Mouse (Mus musculus): ENCODE results near the gene Efnb3. TPM values are rescaled to one million over a fixed set of nuclear protein-coding genes. Genes with fewer than 3 reads are reported as not detected.

Gene Efnb3
- polyA plus RNA-seq, 1 experiment from 2014 or later, result 4.6 TPM

DNA sequence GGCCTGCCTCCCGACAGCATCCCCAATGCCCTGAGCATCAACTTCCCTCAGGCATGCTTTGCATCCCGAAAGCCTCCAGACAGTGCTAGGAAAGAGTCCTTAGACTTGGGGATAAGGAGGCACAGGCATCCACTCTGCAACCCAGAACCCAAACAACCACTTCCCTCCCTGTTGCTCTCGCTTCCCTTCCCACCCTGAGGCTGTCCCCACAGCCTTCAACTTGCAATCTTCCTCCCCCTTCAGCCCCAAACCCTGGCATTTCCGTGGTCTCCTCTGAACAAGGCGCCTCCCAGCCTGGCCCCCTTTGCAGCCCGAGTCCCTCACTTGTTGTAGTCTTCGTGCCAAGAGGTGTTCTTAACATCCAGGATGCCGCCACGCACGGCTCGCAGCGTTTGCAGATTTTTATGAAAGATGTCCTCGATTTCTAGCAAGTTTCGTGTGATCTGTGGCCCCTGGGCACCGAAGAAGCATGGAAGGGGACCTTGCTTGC is 43.8 kb downstream of the Efnb3 start:
- H3K9me3 ChIP-seq (ENCODE audit: control insufficient read depth), result no peaks in the 10 kb centered on the region
- H3K27ac ChIP-seq (ENCODE audit: low read depth, low read length), result no peak overlapping the region
- no peaks in the 10 kb centered on the region for H3K4me1 ChIP-seq (replicated peaks; ENCODE audit: control insufficient read depth, insufficient read depth, low read length)
- TF ChIP-seq CTCF (IDR thresholded peaks at IDR 0.05; ENCODE audit: low read depth), result no peak
- 62% methylated on average over 15 of the region's 15 CpGs for WGBS
- H3K4me2 ChIP-seq (replicated peaks; ENCODE audit: low read depth), result no peak overlapping the region
- no peaks in the 10 kb centered on the region for H3K36me3 ChIP-seq (ENCODE audit: control insufficient read depth, insufficient read depth)
- H3K9ac ChIP-seq (ENCODE audit: low read depth, low read length), result 0 out of 2 replicates have a peak overlapping the region, but pooled peaks have one; percentile 3
- no peaks in the 10 kb centered on the region for H3K27me3 ChIP-seq (replicated peaks; ENCODE audit: control insufficient read depth, insufficient read depth, low read length)
- H3K4me3 ChIP-seq (ENCODE audit: low read depth, low read length), result no peak overlapping the region
- ATAC-seq, result no peak

DNA sequence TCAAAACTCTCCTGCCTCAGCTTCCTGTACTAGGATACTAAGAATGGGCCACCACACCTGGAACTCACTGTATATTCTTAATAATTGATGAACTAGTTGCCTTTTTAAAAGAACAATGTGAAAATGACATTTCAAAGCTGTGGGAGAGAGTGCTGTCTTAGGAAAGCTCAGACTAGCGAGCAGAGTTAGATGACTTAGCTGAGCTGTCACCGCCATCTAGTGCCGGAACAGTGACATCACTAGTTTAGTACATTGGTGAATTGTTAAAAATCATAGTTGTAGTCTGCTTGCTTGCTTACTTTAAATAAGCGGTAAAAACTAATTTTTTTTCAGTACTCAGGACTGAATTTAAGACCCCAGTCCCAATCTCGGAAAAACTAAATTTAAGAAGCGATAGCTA is 46.2 kb downstream of the Efnb3 start:
- WGBS, result 8% methylated on average over 6 of the region's 6 CpGs
- Histone ChIP-seq H3K27me3 (replicated peaks; ENCODE audit: control insufficient read depth, insufficient read depth, low read length) (no peaks in the 10 kb centered on the region), H3K36me3 (ENCODE audit: control insufficient read depth, insufficient read depth) (no peaks in the 10 kb centered on the region), H3K9me3 (ENCODE audit: control insufficient read depth) (no peaks in the 10 kb centered on the region), H3K4me3 (ENCODE audit: low read depth, low read length) (no peak overlapping the region), H3K9ac (ENCODE audit: low read depth, low read length) (no peak overlapping the region), H3K4me1 (replicated peaks; ENCODE audit: control insufficient read depth, insufficient read depth, low read length) (no peaks in the 10 kb centered on the region), H3K27ac (ENCODE audit: low read depth, low read length) (no peak overlapping the region), H3K4me2 (replicated peaks; ENCODE audit: low read depth) (no peak overlapping the region)
- ATAC-seq, result no peak
- TF ChIP-seq CTCF (IDR thresholded peaks at IDR 0.05; ENCODE audit: low read depth), result peak; percentile 89

DNA sequence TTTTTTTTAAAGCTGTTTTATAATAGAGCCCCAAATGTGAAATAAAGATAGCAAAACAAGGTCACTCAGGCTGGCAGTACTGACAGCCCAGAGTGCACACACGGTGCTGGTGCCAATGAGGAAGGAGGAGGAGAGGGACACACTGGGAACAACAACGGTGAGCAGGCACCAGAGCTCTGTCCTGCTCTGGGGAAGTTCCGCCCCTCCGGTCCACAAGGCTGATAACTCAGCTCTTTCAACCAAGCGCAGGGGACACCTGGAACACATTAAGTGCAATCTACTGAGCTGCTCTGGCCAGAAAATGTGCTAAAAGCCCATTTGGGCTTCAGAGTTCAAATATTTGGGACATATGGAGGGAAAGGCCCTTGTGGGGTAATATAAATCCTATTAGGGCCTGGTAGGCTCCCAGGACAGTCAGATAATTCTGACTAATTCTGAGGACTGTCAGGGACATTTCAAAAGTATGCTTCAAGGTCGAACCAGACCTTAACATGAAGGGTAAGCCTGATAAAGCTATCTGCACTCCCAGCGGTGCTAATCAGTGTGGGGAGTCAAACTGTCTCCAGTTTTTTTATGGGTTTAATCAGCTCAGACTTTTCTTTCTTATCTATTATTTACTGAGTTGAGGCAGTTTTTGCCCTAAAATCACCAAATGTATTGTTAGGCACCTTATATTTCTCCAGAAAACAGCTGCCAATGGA is 49.1 kb downstream of the Efnb3 start:
- no peak for TF ChIP-seq CTCF (IDR thresholded peaks at IDR 0.05; ENCODE audit: low read depth)
- WGBS, result 13% methylated on average over 7 of the region's 7 CpGs
- no peak for ATAC-seq

More for the DNA sequence above, 49.1 kb downstream of the Efnb3 start:
- no peak overlapping the region for H3K9ac ChIP-seq (ENCODE audit: low read depth, low read length)
- no peaks in the 10 kb centered on the region for H3K9me3 ChIP-seq (ENCODE audit: control insufficient read depth)
- no peaks in the 10 kb centered on the region for H3K36me3 ChIP-seq (ENCODE audit: control insufficient read depth, insufficient read depth)
- no peaks in the 10 kb centered on the region for H3K4me1 ChIP-seq (replicated peaks; ENCODE audit: control insufficient read depth, insufficient read depth, low read length)
- H3K4me3 ChIP-seq (ENCODE audit: low read depth, low read length), result no peak overlapping the region
- H3K4me2 ChIP-seq (replicated peaks; ENCODE audit: low read depth), result no peak overlapping the region
- no peak overlapping the region for H3K27ac ChIP-seq (ENCODE audit: low read depth, low read length)
- no peaks in the 10 kb centered on the region for H3K27me3 ChIP-seq (replicated peaks; ENCODE audit: control insufficient read depth, insufficient read depth, low read length)

Small RNA genes lying within 50 kb of the gene (microRNA-seq; reads per million reads assigned to microRNA genes)
- gene Gm27493, result not detected

Other genes starting within 250 kb of the Efnb3 start
- 7.4 and 7.9 TPM in 2 replicates for gene Cntrob, start 236.4 kb downstream of the Efnb3 start, polyA plus RNA-seq (2015; fragmentation: Nextera tagmentation; extraction: Ambion mirVana)
- gene Trappc1, start 236.2 kb downstream of the Efnb3 start, polyA plus RNA-seq (2015; fragmentation: Nextera tagmentation; extraction: Ambion mirVana), result 173 and 182 TPM in 2 replicates
- 1.3 and 1.4 TPM in 2 replicates for gene Kcnab3, start 233.9 kb downstream of the Efnb3 start, polyA plus RNA-seq (2015; fragmentation: Nextera tagmentation; extraction: Ambion mirVana)
- 7.8 and 7.9 TPM in 2 replicates for gene Rnf227, start 219.7 kb downstream of the Efnb3 start, polyA plus RNA-seq (2015; fragmentation: Nextera tagmentation; extraction: Ambion mirVana)
- 19.4 and 24.8 TPM in 2 replicates for gene Chd3, start 190.8 kb downstream of the Efnb3 start, polyA plus RNA-seq (2015; fragmentation: Nextera tagmentation; extraction: Ambion mirVana)
- 159 and 164 TPM in 2 replicates for gene Naa38, start 164.7 kb downstream of the Efnb3 start, polyA plus RNA-seq (2015; fragmentation: Nextera tagmentation; extraction: Ambion mirVana)
- 8.6 and 8.9 TPM in 2 replicates for gene Cyb5d1, start 164.6 kb downstream of the Efnb3 start, polyA plus RNA-seq (2015; fragmentation: Nextera tagmentation; extraction: Ambion mirVana)
- gene Tmem88, start 162.0 kb downstream of the Efnb3 start, polyA plus RNA-seq (2015; fragmentation: Nextera tagmentation; extraction: Ambion mirVana), result 24.1 and 24.9 TPM in 2 replicates
- gene Kdm6b, start 146.5 kb downstream of the Efnb3 start, polyA plus RNA-seq (2015; fragmentation: Nextera tagmentation; extraction: Ambion mirVana), result 18.2 and 23.6 TPM in 2 replicates
- gene Dnah2, start 11.1 kb downstream of the Efnb3 start, polyA plus RNA-seq (2015; fragmentation: Nextera tagmentation; extraction: Ambion mirVana), result 8.0 and 8.7 TPM in 2 replicates
- gene Wrap53, start 20.1 kb upstream of the Efnb3 start, polyA plus RNA-seq (2015; fragmentation: Nextera tagmentation; extraction: Ambion mirVana), result 14.3 and 14.7 TPM in 2 replicates
- gene Trp53, start 20.2 kb upstream of the Efnb3 start, polyA plus RNA-seq (2015; fragmentation: Nextera tagmentation; extraction: Ambion mirVana), result 48.0 and 49.6 TPM in 2 replicates
- 5.9 and 7.5 TPM in 2 replicates for gene Atp1b2, start 45.7 kb upstream of the Efnb3 start, polyA plus RNA-seq (2015; fragmentation: Nextera tagmentation; extraction: Ambion mirVana)
- 0.24 TPM in 1 of 2 replicates, not detected in the other for gene Shbg, start 57.7 kb upstream of the Efnb3 start, polyA plus RNA-seq (2015; fragmentation: Nextera tagmentation; extraction: Ambion mirVana)
- gene Sat2, start 61.8 kb upstream of the Efnb3 start, polyA plus RNA-seq (2015; fragmentation: Nextera tagmentation; extraction: Ambion mirVana), result 34.1 and 40.3 TPM in 2 replicates
- 9.8 and 10.8 TPM in 2 replicates for gene Fxr2, start 72.8 kb upstream of the Efnb3 start, polyA plus RNA-seq (2015; fragmentation: Nextera tagmentation; extraction: Ambion mirVana)
- not detected in 2 replicates for gene Sox15, start 95.1 kb upstream of the Efnb3 start, polyA plus RNA-seq (2015; fragmentation: Nextera tagmentation; extraction: Ambion mirVana)
- gene Mpdu1, start 102.4 kb upstream of the Efnb3 start, polyA plus RNA-seq (2015; fragmentation: Nextera tagmentation; extraction: Ambion mirVana), result 95.7 and 96.6 TPM in 2 replicates
- 20.9 and 21.0 TPM in 2 replicates for gene Cd68, start 105.9 kb upstream of the Efnb3 start, polyA plus RNA-seq (2015; fragmentation: Nextera tagmentation; extraction: Ambion mirVana)
- 279 and 291 TPM in 2 replicates for gene Eif4a1, start 112.2 kb upstream of the Efnb3 start, polyA plus RNA-seq (2015; fragmentation: Nextera tagmentation; extraction: Ambion mirVana)
- gene Senp3, start 121.9 kb upstream of the Efnb3 start, polyA plus RNA-seq (2015; fragmentation: Nextera tagmentation; extraction: Ambion mirVana), result 26.7 and 27.6 TPM in 2 replicates
- gene Tnfsf13, start 125.6 kb upstream of the Efnb3 start, polyA plus RNA-seq (2015; fragmentation: Nextera tagmentation; extraction: Ambion mirVana), result 1.6 and 1.8 TPM in 2 replicates
- 6.6 and 7.2 TPM in 2 replicates for gene Tnfsf12, start 135.6 kb upstream of the Efnb3 start, polyA plus RNA-seq (2015; fragmentation: Nextera tagmentation; extraction: Ambion mirVana)
- gene Tnfsfm13, start 135.9 kb upstream of the Efnb3 start, polyA plus RNA-seq (2015; fragmentation: Nextera tagmentation; extraction: Ambion mirVana), result 4.1 and 4.8 TPM in 2 replicates
- gene Polr2a, start 198.4 kb upstream of the Efnb3 start, polyA plus RNA-seq (2015; fragmentation: Nextera tagmentation; extraction: Ambion mirVana), result 13.3 and 14.0 TPM in 2 replicates
- 0.09 and 0.12 TPM in 2 replicates for gene Slc35g3, start 201.8 kb upstream of the Efnb3 start, polyA plus RNA-seq (2015; fragmentation: Nextera tagmentation; extraction: Ambion mirVana)
- gene Zbtb4, start 205.7 kb upstream of the Efnb3 start, polyA plus RNA-seq (2015; fragmentation: Nextera tagmentation; extraction: Ambion mirVana), result 2.1 and 2.4 TPM in 2 replicates
- 2.4 and 2.8 TPM in 2 replicates for gene Chrnb1, start 235.7 kb upstream of the Efnb3 start, polyA plus RNA-seq (2015; fragmentation: Nextera tagmentation; extraction: Ambion mirVana)
- 0.18 and 0.38 TPM in 2 replicates for gene Fgf11, start 241.7 kb upstream of the Efnb3 start, polyA plus RNA-seq (2015; fragmentation: Nextera tagmentation; extraction: Ambion mirVana)
- gene Tmem102, start 245.4 kb upstream of the Efnb3 start, polyA plus RNA-seq (2015; fragmentation: Nextera tagmentation; extraction: Ambion mirVana), result 58.0 and 59.4 TPM in 2 replicates

Measured in intestine, postnatal 0 days (tissue).